Mouse (Mus musculus): ENCODE data around the gene Sidt1. TPM values are rescaled to one million over a fixed set of nuclear protein-coding genes. Genes with fewer than 3 reads are reported as not detected.
"Not testable (repeated sequence)": the region's sequence is repeated elsewhere in the genome, so short reads cannot be mapped to it uniquely, and the experiment has no call there.

Gene Sidt1
- polyA plus RNA-seq, 1 experiment = 7.9 TPM

- DNase-seq (ENCODE audit: low read depth) = peak; percentile 29
- TF ChIP-seq POLR2A (IDR thresholded peaks at IDR 0.05; ENCODE audit: borderline replicate concordance, extremely low read depth, insufficient read depth, insufficient read length, poor library complexity, severe bottlenecking) (no peak), CTCF (IDR thresholded peaks at IDR 0.05; ENCODE audit: borderline replicate concordance, extremely low read depth, insufficient read depth, insufficient read length) (no peak)
Observed at GRCm38 (mm10) chr16:44302126-44302892, 30.7 kb downstream of the Sidt1 start.

- no peak for DNase-seq (ENCODE audit: low read depth)
- TF ChIP-seq POLR2A (IDR thresholded peaks at IDR 0.05; ENCODE audit: borderline replicate concordance, extremely low read depth, insufficient read depth, insufficient read length, poor library complexity, severe bottlenecking) = no peak
- TF ChIP-seq CTCF (IDR thresholded peaks at IDR 0.05; ENCODE audit: borderline replicate concordance, extremely low read depth, insufficient read depth, insufficient read length) = peak; percentile 49; the same call in 1 of the 2 replicates
Observed at GRCm38 (mm10) chr16:44299438-44300093, 33.4 kb downstream of the Sidt1 start.

GRCm38 (mm10) chr16:44293960-44294359, 39.0 kb downstream of the Sidt1 start:
- TF ChIP-seq POLR2A (IDR thresholded peaks at IDR 0.05; ENCODE audit: borderline replicate concordance, extremely low read depth, insufficient read depth, insufficient read length, poor library complexity, severe bottlenecking) (no peak), CTCF (IDR thresholded peaks at IDR 0.05; ENCODE audit: borderline replicate concordance, extremely low read depth, insufficient read depth, insufficient read length) (no peak)
- no peak for DNase-seq (ENCODE audit: low read depth)

- DNase-seq (ENCODE audit: low read depth) = not testable (repeated sequence)
Observed at GRCm38 (mm10) chr16:44292681-44293080, 40.3 kb downstream of the Sidt1 start.

- peak; percentile 18 for DNase-seq (ENCODE audit: low read depth)
- TF ChIP-seq POLR2A (IDR thresholded peaks at IDR 0.05; ENCODE audit: borderline replicate concordance, extremely low read depth, insufficient read depth, insufficient read length, poor library complexity, severe bottlenecking) (no peak), CTCF (IDR thresholded peaks at IDR 0.05; ENCODE audit: borderline replicate concordance, extremely low read depth, insufficient read depth, insufficient read length) (no peak)
Observed at GRCm38 (mm10) chr16:44289004-44289648, 43.9 kb downstream of the Sidt1 start.

GRCm38 (mm10) chr16:44287356-44287950, 45.5 kb downstream of the Sidt1 start:
- TF ChIP-seq CTCF (IDR thresholded peaks at IDR 0.05; ENCODE audit: borderline replicate concordance, extremely low read depth, insufficient read depth, insufficient read length) (no peak), POLR2A (IDR thresholded peaks at IDR 0.05; ENCODE audit: borderline replicate concordance, extremely low read depth, insufficient read depth, insufficient read length, poor library complexity, severe bottlenecking) (no peak)
- DNase-seq (ENCODE audit: low read depth) = no peak

- DNase-seq (ENCODE audit: low read depth) = peak; percentile 37
- no peak for TF ChIP-seq CTCF (IDR thresholded peaks at IDR 0.05; ENCODE audit: borderline replicate concordance, extremely low read depth, insufficient read depth, insufficient read length)
- no peak for TF ChIP-seq POLR2A (IDR thresholded peaks at IDR 0.05; ENCODE audit: borderline replicate concordance, extremely low read depth, insufficient read depth, insufficient read length, poor library complexity, severe bottlenecking)
Observed at GRCm38 (mm10) chr16:44282614-44283325, 50.2 kb downstream of the Sidt1 start.

GRCm38 (mm10) chr16:44282036-44282435, 51.0 kb downstream of the Sidt1 start:
- no peak for DNase-seq (ENCODE audit: low read depth)
- TF ChIP-seq POLR2A (IDR thresholded peaks at IDR 0.05; ENCODE audit: borderline replicate concordance, extremely low read depth, insufficient read depth, insufficient read length, poor library complexity, severe bottlenecking) (no peak), CTCF (IDR thresholded peaks at IDR 0.05; ENCODE audit: borderline replicate concordance, extremely low read depth, insufficient read depth, insufficient read length) (no peak)

- DNase-seq (ENCODE audit: low read depth) = no peak
- TF ChIP-seq POLR2A (IDR thresholded peaks at IDR 0.05; ENCODE audit: borderline replicate concordance, extremely low read depth, insufficient read depth, insufficient read length, poor library complexity, severe bottlenecking) = no peak
Observed at GRCm38 (mm10) chr16:44280806-44281205, 52.2 kb downstream of the Sidt1 start.

GRCm38 (mm10) chr16:44277212-44277611, 55.8 kb downstream of the Sidt1 start:
- TF ChIP-seq POLR2A (IDR thresholded peaks at IDR 0.05; ENCODE audit: borderline replicate concordance, extremely low read depth, insufficient read depth, insufficient read length, poor library complexity, severe bottlenecking) (no peak), CTCF (IDR thresholded peaks at IDR 0.05; ENCODE audit: borderline replicate concordance, extremely low read depth, insufficient read depth, insufficient read length) (no peak)
- DNase-seq (ENCODE audit: low read depth) = no peak
